Mouse (Mus musculus): ENCODE results near the gene Chp2.
"Not testable (repeated sequence)": the region's sequence is repeated elsewhere in the genome, so short reads cannot be mapped to it uniquely, and the experiment has no call there.

Gene Chp2

GRCm38 (mm10) chr7:122242260-122242659 is 23.0 kb downstream of the Chp2 start:
- in situ Hi-C loops (cut with MboI) = no loop called here

- in situ Hi-C loops (cut with MboI) = not testable (repeated sequence)
Measured at GRCm38 (mm10) chr7:122242744-122243143, 23.4 kb downstream of the Chp2 start.

GRCm38 (mm10) chr7:122244166-122244565 is 24.9 kb downstream of the Chp2 start:
- in situ Hi-C loops (cut with MboI) = no loop called here

DNA sequence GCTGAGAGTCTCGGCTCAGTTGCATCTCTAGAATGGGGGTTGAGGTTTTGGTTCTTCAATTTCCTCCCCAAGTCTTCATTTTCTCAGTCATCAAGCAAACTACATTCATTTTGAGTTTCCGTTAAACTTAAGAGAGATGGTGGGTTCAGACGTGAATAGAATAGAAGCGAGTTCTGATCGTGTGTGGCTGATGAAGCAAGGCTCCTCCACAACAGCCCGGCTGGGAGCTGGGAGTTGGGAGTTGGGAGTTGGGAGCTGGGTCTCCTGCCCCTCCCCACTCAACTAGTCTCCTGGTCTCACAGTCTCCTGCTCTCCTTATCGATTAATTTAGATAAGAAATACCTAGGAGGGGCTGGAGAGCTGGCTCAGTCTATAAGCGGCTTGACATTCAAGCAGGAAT is 25.3 kb downstream of the Chp2 start:
- in situ Hi-C loops (cut with MboI) = no loop called here

- in situ Hi-C loops (cut with MboI) = no loop called here
Measured at GRCm38 (mm10) chr7:122245976-122246375, 26.7 kb downstream of the Chp2 start.

GRCm38 (mm10) chr7:122247254-122247864 is 28.1 kb downstream of the Chp2 start:
- in situ Hi-C loops (cut with MboI) = no loop called here

- in situ Hi-C loops (cut with MboI) = no loop called here
Measured at GRCm38 (mm10) chr7:122249321-122249821, 30.1 kb downstream of the Chp2 start.

GRCm38 (mm10) chr7:122251197-122252011 is 32.1 kb downstream of the Chp2 start:
- in situ Hi-C loops (cut with MboI) = no loop called here

- in situ Hi-C loops (cut with MboI) = no loop called here
Measured at GRCm38 (mm10) chr7:122256722-122257121, 37.4 kb downstream of the Chp2 start.

DNA sequence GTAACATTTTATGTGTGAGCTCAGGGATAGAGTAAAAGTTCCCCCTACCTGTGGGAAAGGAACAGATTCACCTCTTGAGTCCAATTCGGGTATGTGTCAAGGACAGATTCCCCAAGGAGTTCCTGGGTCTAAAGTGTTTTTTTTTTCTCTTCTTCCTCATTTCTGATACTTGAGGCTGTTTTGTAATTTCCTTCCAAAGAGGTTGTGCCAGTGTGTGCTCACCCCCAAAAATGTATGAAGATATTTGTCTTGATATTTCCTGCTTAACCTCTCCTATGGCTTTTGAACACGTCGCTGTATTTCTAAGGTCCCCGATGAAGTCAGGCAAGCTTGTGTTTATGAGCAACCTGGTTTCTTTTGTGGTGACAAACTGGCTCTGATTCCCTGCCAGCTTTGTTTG is 39.2 kb downstream of the Chp2 start:
- in situ Hi-C loops (cut with MboI) = no loop called here

- in situ Hi-C loops (cut with MboI) = no loop called here
Measured at GRCm38 (mm10) chr7:122260055-122260602, 40.8 kb downstream of the Chp2 start.

- in situ Hi-C loops (cut with MboI) = no loop called here
Measured at GRCm38 (mm10) chr7:122268983-122269486, 49.7 kb downstream of the Chp2 start.

- in situ Hi-C loops (cut with MboI) = no loop called here
Measured at GRCm38 (mm10) chr7:122272334-122272733, 53.0 kb downstream of the Chp2 start.
